In genomic region chr7:71865371-71866166, GRCm38 (mm10) we compare ENCODE assay signal across 12 mouse cellular contexts.
DNase-seq lines count a peak whose midpoint lies in the region; ATAC-seq lines count a peak whose summit lies in the region.
"Had no signal": no experiment of that assay in that cellular context is flagged by ENCODE, and none has a peak within 500 bp of the region (broad histone marks: within the 10 kb centered on the region; RNA-seq: fewer than 3 reads in every experiment).

No protein-coding gene starts in this region.

- H3K4me1 ChIP-seq in hindbrain, embryonic 12.5 days = peaks cover 12% of the 10 kb centered on the region
- no peaks in the 10 kb centered on the region for H3K4me1 ChIP-seq in liver, embryonic 11.5 days (replicated peaks; ENCODE audit: control insufficient read depth, insufficient read depth, low read length)

- WGBS in hindbrain, embryonic 12.5 days = 21% methylated on average over 15 of the region's 15 CpGs
- WGBS in liver, embryonic 11.5 days = 49% methylated on average over 15 of the region's 15 CpGs

- no peak overlapping the region for H3K9ac ChIP-seq in hindbrain, embryonic 12.5 days
- no peak overlapping the region for H3K9ac ChIP-seq in liver, embryonic 11.5 days (ENCODE audit: low read depth, low read length)
- H3K9ac ChIP-seq: heart, embryonic 15.5 days had no signal

- H3K27me3 ChIP-seq in hindbrain, embryonic 12.5 days = no peaks in the 10 kb centered on the region
- H3K27me3 ChIP-seq in liver, embryonic 11.5 days (replicated peaks; ENCODE audit: control insufficient read depth, insufficient read depth, low read length) = no peaks in the 10 kb centered on the region
- H3K27me3 ChIP-seq: heart, embryonic 15.5 days had no signal

- peak; percentile 4 to 11 for DNase-seq in cerebellum, postnatal 10 days
- DNase-seq in cerebellum, postnatal 36 days = no peak
- peak; percentile 24 for DNase-seq in ovary, postnatal 36 days (ENCODE audit: low spot score)
- DNase-seq in ovary, postnatal 10 days (ENCODE audit: low spot score) = no peak
- peak; percentile 29 for DNase-seq in neural tube, embryonic 10.5 days (ENCODE audit: extremely low spot score, low spot score)
- DNase-seq in liver, embryonic 11.5 days (ENCODE audit: low spot score) = no peak
- DNase-seq in frontal cortex, postnatal 25 days (ENCODE audit: low spot score in 2 of 2) = no peak
- DNase-seq: adrenal gland, postnatal 25 days; cerebellum, adult 2 months; kidney, postnatal 14 days had no signal

- no peak overlapping the region for H3K27ac ChIP-seq in hindbrain, embryonic 12.5 days
- H3K27ac ChIP-seq in liver, embryonic 11.5 days (ENCODE audit: low read depth, low read length) = no peak overlapping the region
- H3K27ac ChIP-seq: heart, embryonic 15.5 days had no signal

- H3K36me3 ChIP-seq in hindbrain, embryonic 12.5 days = no peaks in the 10 kb centered on the region
- no peaks in the 10 kb centered on the region for H3K36me3 ChIP-seq in liver, embryonic 11.5 days (ENCODE audit: control insufficient read depth, insufficient read depth, low read length)
- H3K36me3 ChIP-seq: heart, embryonic 15.5 days had no signal

- no peaks in the 10 kb centered on the region for H3K9me3 ChIP-seq in hindbrain, embryonic 12.5 days (replicated peaks)
- no peaks in the 10 kb centered on the region for H3K9me3 ChIP-seq in liver, embryonic 11.5 days (ENCODE audit: control insufficient read depth, low read length)
- H3K9me3 ChIP-seq: heart, embryonic 15.5 days had no signal

- peak; percentile 52; the same call in 1 of the 2 replicates for ATAC-seq in hindbrain, embryonic 12.5 days (ENCODE audit: low FRiP score)
- ATAC-seq in liver, embryonic 11.5 days (replicated peaks; ENCODE audit: low FRiP score) = no peak

- H3K4me3 ChIP-seq in hindbrain, embryonic 12.5 days = no peak overlapping the region
- H3K4me3 ChIP-seq in liver, embryonic 11.5 days (ENCODE audit: low read depth, low read length) = no peak overlapping the region
- H3K4me3 ChIP-seq: heart, embryonic 15.5 days had no signal

- peak overlapping the region; percentile 36 for H3K4me2 ChIP-seq in hindbrain, embryonic 12.5 days (replicated peaks)
- H3K4me2 ChIP-seq in liver, embryonic 11.5 days = no peak overlapping the region
- H3K4me2 ChIP-seq: heart, embryonic 15.5 days had no signal

Comparison
In these comparisons a context has a peak if more than half of its experiments do, and no peak if none do; other contexts are left out.
1. DNase-seq: peak in cerebellum, postnatal 10 days (2 of 2), ovary, postnatal 36 days (single experiment) and neural tube, embryonic 10.5 days (single experiment); none in cerebellum, postnatal 36 days (0 of 2), ovary, postnatal 10 days (single experiment), liver, embryonic 11.5 days (single experiment) and frontal cortex, postnatal 25 days (0 of 2).